Mouse (Mus musculus): ENCODE measurements around the gene Trpm7.

DNA sequence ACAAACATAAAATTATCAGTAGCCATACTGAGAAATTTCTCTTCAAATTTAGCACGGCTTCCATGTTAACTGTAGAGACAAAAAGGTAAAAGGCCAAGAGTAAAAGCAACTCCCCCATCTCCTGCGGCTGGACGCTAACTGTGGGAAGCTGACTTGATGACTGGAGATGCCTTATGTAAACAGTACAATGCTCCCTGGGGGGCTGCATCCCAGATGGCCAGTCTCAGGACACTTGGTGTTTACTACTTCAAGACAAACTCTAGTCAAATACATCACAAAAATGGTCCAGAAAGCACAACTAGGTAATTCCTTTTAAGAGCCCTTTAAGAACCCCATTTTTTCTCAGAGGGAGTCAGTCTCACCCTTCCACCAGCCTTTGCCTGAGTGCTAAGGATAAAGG is 11.1 kb upstream of the Trpm7 start:
- TF ChIP-seq GATA1 (IDR thresholded peaks at IDR 0.05; ENCODE audit: low read length), result no peak
- no peak for TF ChIP-seq TAL1 (IDR thresholded peaks at IDR 0.05; ENCODE audit: low read length)

All from erythroblast, embryonic 14.5 days (primary cell).